Mouse (Mus musculus): ENCODE results near the gene Pgs1.

Pgs1 gene

GRCm38 (mm10) chr11:117963091-117963793, 22.9 kb upstream of the Pgs1 start:
- in situ Hi-C loops (cut with MboI): no loop called here

GRCm38 (mm10) chr11:117963872-117964271, 22.2 kb upstream of the Pgs1 start:
- in situ Hi-C loops (cut with MboI): no loop called here

GRCm38 (mm10) chr11:117964294-117964693, 21.8 kb upstream of the Pgs1 start:
- in situ Hi-C loops (cut with MboI): no loop called here

GRCm38 (mm10) chr11:117965052-117965451, 21.0 kb upstream of the Pgs1 start:
- in situ Hi-C loops (cut with MboI): loop anchor here (5.0 kb wide), 1 partner anchor 43 kb away; no protein-coding TSS in a partner anchor

- in situ Hi-C loops (cut with MboI): loop anchor here (5.0 kb wide), 1 partner anchor 43 kb away; no protein-coding TSS in a partner anchor
Measured at GRCm38 (mm10) chr11:117965561-117965981, 20.5 kb upstream of the Pgs1 start.

- in situ Hi-C loops (cut with MboI): loop anchor here (5.0 kb wide), 1 partner anchor 44 kb away; no protein-coding TSS in a partner anchor
Measured at GRCm38 (mm10) chr11:117966506-117967100, 19.5 kb upstream of the Pgs1 start.

GRCm38 (mm10) chr11:117967249-117968015, 18.7 kb upstream of the Pgs1 start:
- in situ Hi-C loops (cut with MboI): loop anchor here (5.0 kb wide), 1 partner anchor 45 kb away; no protein-coding TSS in a partner anchor

GRCm38 (mm10) chr11:117968016-117968671, 17.9 kb upstream of the Pgs1 start:
- in situ Hi-C loops (cut with MboI): loop anchor here (5.0 kb wide), 1 partner anchor 46 kb away; no protein-coding TSS in a partner anchor

GRCm38 (mm10) chr11:117968716-117969099, 17.4 kb upstream of the Pgs1 start:
- in situ Hi-C loops (cut with MboI): loop anchor here (5.0 kb wide), 1 partner anchor 46 kb away; no protein-coding TSS in a partner anchor

GRCm38 (mm10) chr11:117969100-117969944, 16.8 kb upstream of the Pgs1 start:
- in situ Hi-C loops (cut with MboI): loop anchor here (5.0 kb wide), 1 partner anchor 47 kb away; no protein-coding TSS in a partner anchor

GRCm38 (mm10) chr11:117969945-117970872, 15.9 kb upstream of the Pgs1 start, which contains the start of gene Socs3:
Gene Socs3 (minus strand): TSS chr11:117970047.
- in situ Hi-C loops (cut with MboI): loop anchor here (5.0 kb wide), 1 partner anchor 48 kb away; no protein-coding TSS in a partner anchor

- in situ Hi-C loops (cut with MboI): no loop called here
Measured at GRCm38 (mm10) chr11:117971100-117971499, 15.0 kb upstream of the Pgs1 start.

- in situ Hi-C loops (cut with MboI): no loop called here
Measured at GRCm38 (mm10) chr11:117971646-117972242, 14.3 kb upstream of the Pgs1 start.

GRCm38 (mm10) chr11:117972656-117973558, 13.2 kb upstream of the Pgs1 start:
- in situ Hi-C loops (cut with MboI): no loop called here

- in situ Hi-C loops (cut with MboI): no loop called here
Measured at GRCm38 (mm10) chr11:117973569-117973968, 12.5 kb upstream of the Pgs1 start.

- in situ Hi-C loops (cut with MboI): no loop called here
Measured at GRCm38 (mm10) chr11:117974327-117975125, 11.6 kb upstream of the Pgs1 start.

Data from mature B cell (primary cell).